Mouse (Mus musculus) left cerebral cortex, postnatal 36 days (tissue): ENCODE results near the gene Rbm7. TPM values are rescaled to one million over a fixed set of nuclear protein-coding genes. Genes with fewer than 3 reads are reported as not detected.
"Not testable (repeated sequence)": the region's sequence is repeated elsewhere in the genome, so short reads cannot be mapped to it uniquely, and the experiment has no call there.

Experiments used
- DNase-seq, 2 experiments: peaks; one replicate each; pipeline ENCODE4 v3.0.0; 2021 to 2022; ENCODE audit warnings: low spot score in 2 of 2, mixed read lengths in 1 of 2
- intact Hi-C: fragments of 180-260 bp; cut with DNase I; formaldehyde crosslinking; loops from one replicate; pipeline ENCODE4 v1.15.1; 2025
- total RNA-seq, 2 experiments: library from RNA; stranded (reverse); gene quantifications; 2 replicates each; pipeline ENCODE4 v1.2.3; 2021

The Rbm7 gene
- total RNA-seq, 2 experiments from 2014 or later = 35.2 to 36.5 TPM

DNA sequence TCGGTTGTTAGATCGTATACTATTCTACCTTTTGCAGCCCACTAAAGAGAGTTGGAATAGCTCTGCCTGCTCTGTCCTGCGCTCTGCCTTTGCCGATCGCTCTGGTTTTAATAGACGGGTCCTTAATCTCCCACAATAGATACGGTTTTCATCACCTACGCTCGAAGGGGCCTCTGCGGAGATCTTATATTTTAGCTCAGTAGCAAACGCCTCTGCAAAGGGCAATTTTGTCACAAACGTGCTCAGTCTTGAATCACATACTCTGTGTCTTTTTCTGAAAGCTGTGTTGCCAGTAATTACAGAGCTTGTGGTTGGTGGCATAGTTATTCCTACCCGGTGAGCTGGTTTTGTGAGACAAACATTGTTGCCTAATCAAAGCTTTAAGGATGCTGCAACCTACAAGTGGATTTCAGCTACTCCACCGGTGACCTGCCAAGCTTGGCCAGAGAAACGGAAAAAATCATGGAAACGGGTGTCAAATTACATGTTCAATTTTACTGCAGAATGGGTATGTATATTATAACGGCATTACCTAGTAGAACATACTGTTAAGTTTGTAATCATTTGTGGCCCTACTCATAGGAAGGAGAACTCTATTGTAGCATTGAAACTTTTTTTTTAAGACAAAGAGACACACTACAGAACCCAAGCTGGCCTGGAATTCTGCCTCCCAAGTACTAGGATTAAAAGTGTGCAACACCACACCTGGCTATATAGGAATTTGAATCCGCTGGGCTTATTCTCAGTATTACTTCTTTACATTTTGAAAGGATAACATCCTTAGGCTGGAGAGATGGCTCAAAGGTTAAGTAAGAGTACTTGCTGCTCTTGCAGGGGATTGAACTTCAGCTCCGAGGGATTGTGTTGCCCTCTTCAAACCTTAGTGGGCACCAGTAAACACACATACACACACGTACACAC, 13.6 kb downstream of the Rbm7 start:
- intact Hi-C loops = loop anchor here (10.0 kb wide), 1 partner anchor 217 kb away; no protein-coding TSS in a partner anchor
- DNase-seq = no peak

DNA sequence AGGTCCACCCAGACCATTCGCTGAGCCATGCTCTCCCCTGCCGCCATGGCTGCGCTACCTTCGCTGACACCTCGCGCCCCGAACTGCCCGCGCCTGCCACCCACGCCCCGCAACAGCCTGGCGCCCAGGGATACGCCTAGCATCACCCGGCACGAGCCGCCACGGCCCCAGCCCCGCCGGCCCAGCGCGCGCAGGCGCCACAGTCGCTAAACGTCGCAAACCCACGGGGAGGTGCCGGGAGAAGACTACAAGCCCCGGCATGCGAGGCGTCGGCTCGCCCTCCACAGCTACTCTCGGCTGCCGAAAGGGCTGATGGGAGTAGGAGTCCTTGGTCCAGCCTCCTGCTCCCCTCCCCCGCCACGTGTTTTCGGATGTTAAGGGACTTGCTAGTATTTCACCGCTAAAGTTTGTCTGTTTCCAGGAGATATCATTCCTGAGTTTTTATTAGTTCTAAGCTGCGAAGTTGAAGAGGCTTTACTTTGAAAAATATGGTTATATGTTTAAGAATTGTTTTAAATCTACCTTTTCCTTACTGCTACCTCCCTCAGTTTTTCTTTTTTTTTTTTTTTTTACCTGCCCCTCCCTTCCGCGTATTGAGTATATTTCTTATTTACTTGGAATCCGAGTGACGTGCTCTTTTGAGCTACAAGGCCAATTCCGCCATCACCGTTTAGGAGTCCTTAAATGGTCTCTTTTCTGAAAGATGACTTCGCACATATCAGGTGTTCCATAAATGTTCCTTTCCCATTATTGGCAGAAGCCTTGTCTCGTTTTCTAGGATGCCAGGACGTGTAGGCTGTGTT, 14.5 kb downstream of the Rbm7 start, which contains the start of gene Rexo2:
TSS of gene Rexo2 (minus strand) at position 213 of the 803 bp plus-strand sequence.
- DNase-seq = peak; percentile 94
- intact Hi-C loops = loop anchor here (1.0 to 10.0 kb wide), 2 partner anchors 15 to 216 kb away; partner anchors contain the start of genes Gm5617 and Rbm7

DNA sequence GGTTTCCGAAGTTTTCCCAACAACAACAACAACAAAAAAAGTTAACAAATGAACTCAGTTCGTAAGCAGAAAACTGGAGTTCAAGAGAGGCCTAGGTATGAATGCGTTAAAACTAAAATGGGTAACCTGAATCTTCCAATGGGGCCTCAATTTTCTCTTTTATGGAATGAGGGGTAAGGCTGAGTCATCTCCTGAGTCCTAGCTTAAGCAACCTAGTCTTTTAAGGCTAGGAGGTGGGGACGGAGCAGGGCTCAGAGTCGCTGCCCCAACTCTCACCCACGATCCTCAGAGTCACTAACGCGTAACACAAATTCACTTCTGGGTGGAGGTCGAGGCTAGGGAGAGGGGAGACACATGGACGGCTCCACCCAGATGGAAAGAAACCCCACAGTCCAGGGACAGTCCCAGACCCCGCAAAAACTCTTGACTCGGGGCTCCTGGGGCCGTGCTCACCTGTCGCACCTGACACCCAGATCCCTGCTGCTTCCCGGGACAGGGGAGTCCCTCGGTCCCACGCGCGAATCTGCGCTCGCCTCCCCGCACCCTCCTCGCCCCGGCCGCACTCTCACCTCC, 15.2 kb downstream of the Rbm7 start:
- intact Hi-C loops = loop anchor here (1.0 to 10.0 kb wide), 2 partner anchors 15 to 215 kb away; partner anchors contain the start of genes Gm5617 and Rbm7
- no peak for DNase-seq

DNA sequence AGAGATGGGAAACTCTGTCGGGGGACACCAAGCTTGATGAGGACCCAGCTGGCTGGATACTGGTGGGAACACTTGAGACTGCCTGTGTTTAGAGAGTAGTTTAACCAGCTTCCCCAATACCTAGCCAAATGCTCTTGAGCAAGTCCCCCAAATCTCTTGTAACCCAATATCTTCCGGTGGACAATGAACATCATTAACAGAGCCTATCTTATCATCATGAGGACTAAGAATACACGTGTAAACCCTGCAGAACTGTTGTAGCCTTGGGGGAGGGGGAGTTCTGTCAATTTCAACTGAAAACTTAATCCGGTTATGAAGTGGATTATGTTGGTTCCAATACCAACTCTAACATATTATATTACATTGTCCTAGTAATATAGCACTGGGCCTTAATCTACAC, 16.3 kb downstream of the Rbm7 start:
- DNase-seq = no peak
- intact Hi-C loops = no loop called here

DNA sequence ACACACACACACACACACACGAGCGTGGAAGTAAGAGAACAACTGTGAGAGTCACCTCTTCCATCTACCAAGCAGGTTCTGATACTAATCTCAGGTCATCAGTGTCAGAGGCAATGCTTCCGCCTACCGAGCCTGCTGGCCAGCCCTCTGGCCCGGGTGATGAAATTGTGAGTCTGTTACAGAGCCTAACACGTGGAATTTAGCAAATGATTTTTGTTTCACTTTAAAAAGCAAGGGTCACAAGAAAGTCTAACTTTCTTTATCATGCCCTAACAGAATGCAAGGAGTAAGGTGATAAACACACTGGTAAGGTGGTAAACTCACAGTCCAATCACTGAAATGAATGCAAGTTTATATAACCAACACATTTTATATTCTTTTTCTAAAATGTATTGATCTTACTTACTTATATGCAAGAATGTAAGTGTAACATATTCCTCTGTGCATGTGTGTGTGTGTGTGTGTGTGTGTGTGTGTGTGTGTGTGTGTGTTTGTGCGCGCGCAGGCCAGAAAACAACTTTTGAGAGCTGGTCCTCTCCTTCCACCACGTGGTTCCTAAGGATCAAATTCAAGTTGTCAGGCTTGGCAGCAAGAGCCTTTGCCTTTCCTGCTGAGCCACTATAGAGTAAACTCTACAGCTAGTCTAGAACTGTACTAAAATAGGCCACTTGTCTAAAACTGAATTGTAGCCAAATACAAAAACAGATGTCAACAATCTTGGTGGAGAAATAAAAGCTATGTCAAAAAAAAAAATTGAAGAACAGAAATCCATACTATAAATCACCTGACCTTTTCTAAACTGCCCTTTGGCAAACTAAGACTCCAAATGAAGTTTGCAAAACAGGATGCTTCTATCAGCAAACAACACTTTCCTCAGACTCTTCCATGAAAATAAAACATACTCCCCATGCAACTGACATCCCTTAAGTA, 18.6 kb downstream of the Rbm7 start:
- no peak for DNase-seq
- intact Hi-C loops = no loop called here

DNA sequence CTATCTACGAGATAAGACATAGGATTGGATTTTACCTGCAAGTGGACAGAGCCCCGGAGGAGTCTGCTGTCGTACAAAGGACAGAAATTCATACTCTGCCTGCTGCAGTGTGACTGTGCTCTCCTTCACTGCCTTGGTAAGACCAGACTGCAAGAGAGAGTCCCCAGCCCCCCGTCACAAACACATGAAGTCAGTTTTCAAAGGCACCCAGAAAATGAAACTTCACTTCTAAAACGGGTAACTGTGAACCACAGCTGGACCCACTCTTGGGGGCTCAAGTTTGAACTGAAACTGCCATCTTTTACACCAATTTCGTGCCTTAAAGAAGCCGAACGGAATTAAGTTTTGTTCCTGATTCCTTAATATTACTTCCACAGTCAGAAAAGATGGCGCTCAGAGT, 20.7 kb downstream of the Rbm7 start:
- no peak for DNase-seq
- intact Hi-C loops = no loop called here

DNA sequence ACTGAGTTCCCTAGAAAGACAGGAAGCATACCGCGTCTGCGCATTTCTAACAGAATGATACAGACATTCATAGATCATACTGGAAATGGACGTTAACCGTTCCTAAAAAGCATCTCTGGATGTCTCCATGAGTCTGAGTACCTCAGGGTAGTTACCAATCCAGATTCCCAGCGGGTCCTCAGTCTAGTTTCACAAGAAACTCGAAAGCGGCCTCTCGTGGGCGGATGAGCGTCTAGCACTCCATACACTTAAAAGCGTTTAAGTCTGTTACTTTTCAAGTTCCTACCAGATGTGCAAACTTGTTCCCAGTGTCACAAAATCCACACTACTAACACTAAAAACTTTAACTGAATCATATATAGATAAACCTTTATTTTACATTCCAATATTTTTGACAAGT, 22.0 kb downstream of the Rbm7 start:
- intact Hi-C loops = no loop called here
- DNase-seq = no peak

DNA sequence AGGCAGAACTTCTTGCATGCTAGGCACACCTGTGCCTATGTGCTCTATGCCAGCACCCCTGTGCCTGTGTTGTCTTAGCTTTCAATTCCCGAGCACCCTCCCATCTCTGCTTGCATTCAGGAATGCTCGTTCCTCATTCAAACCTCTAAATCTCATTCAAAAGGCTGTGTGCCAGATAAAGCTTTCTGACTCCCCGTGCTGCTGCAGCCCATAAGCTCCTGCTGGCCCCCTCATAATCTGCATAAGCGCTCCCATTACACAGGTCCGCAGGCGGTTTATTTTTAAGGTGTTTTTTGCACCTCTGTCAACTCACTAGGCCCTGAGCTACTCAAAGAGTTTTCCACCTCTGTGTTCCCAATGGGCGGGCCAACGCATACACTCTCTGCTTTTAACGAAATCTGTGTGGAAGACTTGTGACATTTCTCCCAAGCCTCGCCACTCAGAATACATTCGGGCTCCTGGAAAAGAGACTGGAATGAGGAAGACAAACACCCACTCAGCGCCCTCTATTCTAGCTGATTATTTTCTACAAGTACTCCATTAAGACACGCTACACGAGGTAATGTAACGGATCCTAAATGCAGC, 22.6 kb downstream of the Rbm7 start:
- intact Hi-C loops = no loop called here
- peak in 1 of 2 experiments; percentile 18 for DNase-seq

DNA sequence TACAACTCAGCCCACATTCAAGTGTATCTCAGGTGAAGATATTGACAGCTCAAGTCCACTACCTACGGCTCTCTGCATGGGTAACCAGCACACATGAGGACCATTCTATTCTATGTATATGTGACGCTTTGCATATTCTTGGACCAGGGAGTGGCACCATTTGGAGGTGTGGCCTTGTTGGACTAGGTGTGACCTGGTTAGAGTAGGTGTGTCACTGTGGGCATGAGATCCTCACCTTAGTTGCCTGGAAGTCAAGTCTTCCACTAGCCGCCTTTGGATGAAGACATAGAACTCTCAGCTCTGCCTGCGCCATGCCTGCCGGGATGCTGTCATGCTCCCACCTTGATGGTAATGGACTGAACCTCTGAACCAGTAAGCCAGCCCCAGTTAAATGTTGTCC, 27.6 kb downstream of the Rbm7 start:
- intact Hi-C loops = loop anchor here (2.0 kb wide), 1 partner anchor 91 kb away; no protein-coding TSS in a partner anchor
- not testable (repeated sequence) for DNase-seq

DNA sequence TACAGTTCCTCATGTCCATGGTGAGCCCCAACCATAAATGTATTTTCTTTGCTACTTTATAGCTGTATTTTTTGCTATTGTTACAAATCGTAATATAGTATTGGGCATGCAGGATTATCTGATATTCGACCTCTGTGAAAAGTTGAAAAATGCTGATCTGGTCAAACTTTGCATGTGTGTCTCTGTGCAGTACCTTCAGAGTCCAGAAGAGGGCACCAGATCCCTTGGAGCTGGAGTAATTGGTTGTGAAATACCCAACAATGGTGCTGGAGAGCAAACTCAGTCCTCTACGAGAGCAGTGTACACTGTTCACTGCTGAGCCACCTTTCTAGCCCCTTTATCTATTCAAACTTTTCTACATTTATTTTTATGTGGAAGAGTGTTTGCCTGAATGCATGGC, 28.3 kb downstream of the Rbm7 start:
- DNase-seq = peak in 1 of 2 experiments; percentile 29
- intact Hi-C loops = loop anchor here (2.0 kb wide), 1 partner anchor 92 kb away; no protein-coding TSS in a partner anchor

DNA sequence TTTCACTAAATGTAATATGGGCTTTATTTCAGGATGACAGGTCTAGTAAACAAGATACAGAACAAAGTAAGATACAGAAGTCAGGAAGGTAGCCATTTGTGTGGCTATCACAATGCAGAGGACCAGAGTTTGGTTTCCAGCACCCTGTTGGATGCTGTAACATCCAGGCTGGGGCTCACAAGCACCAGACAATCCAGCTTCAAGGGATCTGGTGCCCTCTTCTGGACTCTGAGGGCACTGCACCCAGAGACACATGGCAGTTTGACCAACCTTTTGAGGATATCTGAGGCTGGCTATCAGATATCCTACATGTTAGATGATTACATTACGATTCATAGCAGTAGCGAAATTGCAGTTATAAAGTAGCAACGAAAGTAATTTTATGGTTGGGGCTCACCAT, 29.4 kb downstream of the Rbm7 start:
- intact Hi-C loops = loop anchor here (2.0 kb wide), 1 partner anchor 93 kb away; no protein-coding TSS in a partner anchor
- DNase-seq = no peak

DNA sequence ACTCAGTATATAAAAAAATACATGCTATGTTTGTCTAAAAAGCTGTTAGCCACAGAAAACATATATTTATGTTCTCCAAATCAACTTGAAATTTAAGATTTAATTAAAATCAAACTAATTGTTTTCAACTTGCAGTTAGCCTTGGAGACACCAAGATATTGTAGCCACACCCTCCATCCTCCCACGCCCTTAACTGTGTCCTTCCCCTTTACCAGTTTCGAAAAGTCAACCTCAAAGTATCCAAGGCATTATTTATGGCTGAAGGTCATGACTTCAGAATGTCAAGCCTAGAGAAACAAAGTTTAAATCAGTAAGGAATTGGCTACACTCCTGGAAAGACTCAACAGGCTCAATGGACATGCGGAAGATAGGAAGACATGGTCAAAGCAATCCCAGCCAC, 33.6 kb downstream of the Rbm7 start:
- no peak for DNase-seq
- intact Hi-C loops = no loop called here

DNA sequence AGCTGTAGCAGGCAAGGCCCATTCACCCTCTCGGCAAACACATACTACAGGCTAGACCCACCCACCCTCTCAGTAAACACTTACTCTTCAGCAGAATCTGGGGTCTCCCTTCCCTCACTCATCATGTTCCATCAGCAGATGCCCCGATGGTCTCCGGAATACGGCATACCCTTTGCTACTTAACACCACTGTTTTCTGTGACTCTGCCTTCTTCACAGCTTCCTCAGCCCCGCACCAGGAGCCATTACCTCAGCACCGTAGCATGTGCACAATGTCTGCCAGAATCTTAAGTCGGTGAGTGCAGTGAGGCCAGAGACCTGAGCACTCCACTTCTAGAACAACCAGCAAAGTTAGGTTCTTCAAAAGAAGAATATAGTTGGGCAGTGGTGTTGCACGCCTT, 34.4 kb downstream of the Rbm7 start:
- intact Hi-C loops = no loop called here

DNA sequence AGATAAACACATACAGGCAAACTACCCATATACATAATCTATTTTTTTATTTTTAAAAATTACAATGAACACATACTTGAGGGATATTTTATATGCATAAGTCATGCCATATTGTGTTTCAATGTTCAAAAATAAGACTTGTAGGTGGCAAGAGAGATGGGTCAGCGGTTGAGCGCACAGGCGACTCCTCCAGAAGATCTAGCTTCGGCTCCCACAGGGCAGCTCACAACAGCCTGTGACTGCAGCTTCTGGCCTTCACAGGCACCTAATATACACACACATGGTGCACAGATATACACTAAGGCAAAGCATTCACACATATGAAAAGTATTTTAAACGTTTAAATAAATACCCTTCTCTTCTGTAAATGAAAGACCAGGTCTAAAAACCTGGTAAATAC, 35.7 kb downstream of the Rbm7 start:
- intact Hi-C loops = no loop called here
- DNase-seq = no peak

More for the DNA sequence above, 34.4 kb downstream of the Rbm7 start:
- no peak for DNase-seq

DNA sequence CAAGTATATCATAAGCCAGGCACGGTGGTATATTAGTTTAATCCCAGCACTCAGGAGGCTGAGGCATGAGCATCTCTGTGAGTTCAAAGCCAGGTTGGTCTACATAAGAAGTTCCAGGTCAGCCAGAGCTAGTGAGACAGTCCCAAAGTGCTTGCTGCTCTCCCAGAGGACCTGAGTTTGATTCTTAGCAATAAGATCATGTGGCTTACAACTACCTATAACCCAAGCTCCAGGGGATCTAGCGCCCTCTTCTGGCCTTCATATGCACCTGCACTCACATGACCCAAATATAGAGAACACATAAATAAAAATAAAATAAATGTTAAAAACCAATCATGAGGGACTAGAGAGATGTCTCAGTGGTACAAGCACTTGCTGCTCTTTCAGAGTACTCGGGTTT, 36.2 kb downstream of the Rbm7 start:
- intact Hi-C loops = no loop called here

DNA sequence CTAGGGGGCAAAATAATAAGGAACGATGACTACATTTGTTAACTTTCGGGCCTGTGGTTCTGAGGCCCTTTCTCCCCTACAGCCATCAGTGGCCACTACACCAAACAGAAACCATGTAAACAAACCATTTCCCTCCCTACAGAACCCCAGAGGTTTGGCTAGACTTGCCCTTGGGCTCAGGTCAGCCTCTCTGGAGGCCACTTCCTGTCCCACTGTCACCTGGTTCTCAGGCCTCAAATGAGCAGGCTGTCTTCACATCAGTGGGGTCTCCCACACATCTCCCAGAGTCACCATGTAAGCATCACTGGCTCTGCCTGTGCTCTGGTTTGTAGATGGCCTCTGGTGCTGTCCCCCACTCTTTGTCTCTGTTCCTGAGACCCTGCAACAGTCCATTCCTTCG, 39.1 kb downstream of the Rbm7 start:
- no peak for DNase-seq
- intact Hi-C loops = no loop called here

More for the DNA sequence above, 36.2 kb downstream of the Rbm7 start:
- DNase-seq = no peak

DNA sequence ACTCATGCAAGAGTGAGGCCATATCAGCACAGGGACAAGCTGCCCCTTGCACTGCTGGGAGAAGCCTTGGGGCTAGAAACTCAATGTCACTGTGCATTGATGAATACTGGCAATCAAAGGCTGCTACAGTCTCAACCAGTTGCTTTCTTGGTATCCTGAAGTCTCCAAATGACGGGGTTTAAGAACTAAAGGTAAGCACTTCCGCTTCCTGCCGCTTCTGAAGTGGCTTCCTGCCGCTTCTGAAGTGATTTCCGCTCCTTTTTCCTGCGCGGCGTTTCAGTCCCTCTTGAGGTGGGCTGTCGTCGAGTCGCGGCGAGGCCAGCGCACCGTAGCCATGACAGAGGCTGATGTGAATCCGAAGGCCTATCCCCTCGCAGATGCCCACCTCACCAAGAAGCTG, 45.0 kb downstream of the Rbm7 start:
- intact Hi-C loops = no loop called here
- DNase-seq = no peak

DNA sequence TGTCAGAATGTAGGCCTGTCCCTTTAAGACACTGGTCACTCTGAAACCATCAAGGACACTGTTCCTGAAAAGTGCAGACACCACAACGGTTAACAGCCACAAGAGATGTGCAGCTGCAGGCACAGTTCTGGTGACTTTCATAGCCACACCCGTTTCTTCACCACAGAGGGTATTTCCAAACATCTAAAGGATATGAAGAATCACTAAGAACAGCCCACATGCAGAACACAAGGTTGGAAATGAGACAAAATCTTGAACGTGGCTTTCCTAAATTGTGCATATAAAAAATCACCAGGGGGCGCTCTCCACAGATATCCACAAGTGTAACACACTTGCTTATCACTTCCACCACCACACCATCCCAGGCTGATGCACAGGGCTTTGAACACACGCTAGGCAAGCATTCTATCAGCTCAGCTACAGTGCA, 47.3 kb downstream of the Rbm7 start:
- intact Hi-C loops = no loop called here
- DNase-seq = no peak
